ENCODE assay signal across 6 mouse cellular contexts in genomic region chr5:57676970-57677369, GRCm38 (mm10). TPM values are rescaled to one million over a fixed set of nuclear protein-coding genes. Genes with fewer than 3 reads are reported as not detected.
DNase-seq lines count a peak whose midpoint lies in the region; ATAC-seq lines count a peak whose summit lies in the region.
"Had no signal": no experiment of that assay in that cellular context is flagged by ENCODE, and none has a peak within 500 bp of the region (broad histone marks: within the 10 kb centered on the region; RNA-seq: fewer than 3 reads in every experiment).

No protein-coding gene starts in this region.

- ATAC-seq in common myeloid progenitor, adult 5-6 weeks (replicated peaks; ENCODE audit: low read depth, poor library complexity, severe bottlenecking) = peak; percentile 86
- peak; percentile 86 for ATAC-seq in megakaryocyte progenitor cell, adult 5-6 weeks (replicated peaks; ENCODE audit: poor library complexity)
- ATAC-seq in megakaryocyte-erythroid progenitor cell, adult 5-6 weeks (replicated peaks; ENCODE audit: low FRiP score, low TSS enrichment, poor library complexity, severe bottlenecking) = peak; percentile 97

- DNase-seq in ovary, adult 18-20 months (ENCODE audit: low spot score) = peak; percentile 6

RNA-seq across cellular contexts. Expression of gene Pcdh7, which starts 40.8 kb away (rescaled TPM):
- 8.1 and 8.7 TPM in 2 replicates for total RNA-seq in common myeloid progenitor, adult 5-6 weeks (2017)
- total RNA-seq in megakaryocyte progenitor cell, adult 5-6 weeks (2015) = 1.8 and 2.2 TPM in 2 replicates
- 0.58 and 4.7 TPM in 2 replicates for total RNA-seq in megakaryocyte progenitor cell, adult 5-6 weeks (2017)
- total RNA-seq in megakaryocyte-erythroid progenitor cell, adult 5-6 weeks (2014; fragmentation: Nextera tagmentation) = 5.7 and 10.0 TPM in 2 replicates
- 8.5 and 12.4 TPM in 2 replicates for total RNA-seq in megakaryocyte-erythroid progenitor cell, adult 5-6 weeks (2017)
- total RNA-seq: CH12.LX, MEL had no signal

Comparison
In these comparisons a context has a peak if more than half of its experiments do, and no peak if none do; other contexts are left out.
1. Peak in every context shown above with its lines: DNase-seq and ATAC-seq.